Mouse (Mus musculus) forebrain, embryonic 16.5 days (tissue): ENCODE data around the gene Colgalt2. TPM values are rescaled to one million over a fixed set of nuclear protein-coding genes. Genes with fewer than 3 reads are reported as not detected.
"Not testable (repeated sequence)": the region's sequence is repeated elsewhere in the genome, so short reads cannot be mapped to it uniquely, and the experiment has no call there.

ENCODE experiments used
- ATAC-seq: fragments of 200-750 bp; cut with Nextera tagmentation; 2 replicates; pipeline ENCODE4 v1.8.0; 2017; ENCODE audit warnings: mild to moderate bottlenecking, moderate library complexity
- H3K27ac ChIP-seq: fragments of 300-500 bp; sonication (generic); 2 replicates; pipeline ENCODE4 v1.5.1; 2014; ENCODE audit warnings: low read length, control low read depth
- H3K27me3 ChIP-seq: fragments of 300-500 bp; sonication (generic); replicated peaks from 2 replicates; pipeline ENCODE4 v1.6.1; 2014; ENCODE audit warnings: low read length; ENCODE audit not compliant: control insufficient read depth, insufficient read depth
- H3K36me3 ChIP-seq: fragments of 300-500 bp; sonication (generic); 2 replicates; pipeline ENCODE4 v1.6.1; 2014; ENCODE audit not compliant: control insufficient read depth, insufficient read depth
- H3K4me1 ChIP-seq: fragments of 300-500 bp; sonication (generic); replicated peaks from 2 replicates; pipeline ENCODE4 v1.6.1; 2014; ENCODE audit warnings: low read length; ENCODE audit not compliant: control insufficient read depth, insufficient read depth
- H3K4me2 ChIP-seq: fragments of 300-500 bp; sonication (generic); 2 replicates; pipeline ENCODE4 v1.6.1; 2014; ENCODE audit warnings: mild to moderate bottlenecking, low read length, control low read depth
- H3K4me3 ChIP-seq: fragments of 300-500 bp; sonication (generic); replicated peaks from 2 replicates; pipeline ENCODE4 v1.5.1; 2014; ENCODE audit warnings: mild to moderate bottlenecking, low read length, control low read depth
- H3K9ac ChIP-seq: fragments of 300-500 bp; sonication (generic); replicated peaks from 2 replicates; pipeline ENCODE4 v1.6.1; 2014; ENCODE audit warnings: low read depth, low read length, control low read depth
- H3K9me3 ChIP-seq: fragments of 300-500 bp; sonication (generic); 2 replicates; pipeline ENCODE4 v1.6.1; 2016; ENCODE audit warnings: low read length; ENCODE audit not compliant: control insufficient read depth
- WGBS: fragments of 180-500 bp; shearing (Covaris S2); extraction: QIAGEN DNeasy Blood & Tissue Kit; methylation state at CpG from one replicate; pipeline ENCODE4 v1.1.7; 2014; 5-methylcytosine and 5-hydroxymethylcytosine counted together
- polyA plus RNA-seq: library from polyadenylated mRNA; unstranded; fragments of >200 nt; fragmentation: Nextera tagmentation; extraction: Ambion mirVana; gene quantifications from 2 replicates; pipeline ENCODE4 v1.2.1, GENCODE M21; 2015

The Colgalt2 gene
- polyA plus RNA-seq, 1 experiment from 2014 or later, result 2.4 TPM

GRCm38 (mm10) chr1:152437518-152437917 lies 37.9 kb downstream of the Colgalt2 start:
- H3K36me3 ChIP-seq, H3K27me3 ChIP-seq, H3K27ac ChIP-seq, H3K9ac ChIP-seq, H3K4me1 ChIP-seq, ATAC-seq, H3K4me3 ChIP-seq, H3K9me3 ChIP-seq, H3K4me2 ChIP-seq: not testable (repeated sequence)
- 87% methylated on average over 15 of the region's 17 CpGs for WGBS

GRCm38 (mm10) chr1:152439408-152439807 lies 39.8 kb downstream of the Colgalt2 start:
- no peaks in the 10 kb centered on the region for H3K36me3 ChIP-seq
- WGBS, result 42% methylated on average over 4 of the region's 4 CpGs
- H3K27ac ChIP-seq, result no peak overlapping the region
- no peaks in the 10 kb centered on the region for H3K4me1 ChIP-seq
- H3K9ac ChIP-seq, result no peak overlapping the region
- no peak for ATAC-seq
- H3K4me2 ChIP-seq, result no peak overlapping the region
- no peaks in the 10 kb centered on the region for H3K9me3 ChIP-seq
- no peaks in the 10 kb centered on the region; the same call in 1 of the 2 replicates for H3K27me3 ChIP-seq
- no peak overlapping the region for H3K4me3 ChIP-seq

- Histone ChIP-seq H3K9ac (no peak overlapping the region), H3K4me2 (no peak overlapping the region), H3K4me1 (no peaks in the 10 kb centered on the region), H3K4me3 (no peak overlapping the region), H3K36me3 (no peaks in the 10 kb centered on the region), H3K27ac (no peak overlapping the region), H3K27me3 (no peaks in the 10 kb centered on the region; the same call in 1 of the 2 replicates), H3K9me3 (no peaks in the 10 kb centered on the region)
- 79% methylated on average over 10 of the region's 10 CpGs for WGBS
- no peak for ATAC-seq
These were observed 40.2 kb downstream of the Colgalt2 start for GRCm38 (mm10) chr1:152439874-152440273.

GRCm38 (mm10) chr1:152444630-152445029 lies 45.0 kb downstream of the Colgalt2 start:
- Histone ChIP-seq H3K9me3 (no peaks in the 10 kb centered on the region), H3K27me3 (no peaks in the 10 kb centered on the region; the same call in 1 of the 2 replicates), H3K4me2 (no peak overlapping the region), H3K27ac (no peak overlapping the region), H3K4me1 (no peaks in the 10 kb centered on the region), H3K9ac (no peak overlapping the region), H3K4me3 (no peak overlapping the region), H3K36me3 (no peaks in the 10 kb centered on the region)
- ATAC-seq, result no peak
- WGBS, result 93% methylated on average over 7 of the region's 7 CpGs

GRCm38 (mm10) chr1:152445925-152446324 lies 46.3 kb downstream of the Colgalt2 start:
- no peak overlapping the region for H3K9ac ChIP-seq
- 85% methylated on average over 6 of the region's 6 CpGs for WGBS

GRCm38 (mm10) chr1:152454536-152454935 lies 54.9 kb downstream of the Colgalt2 start:
- no peak for ATAC-seq
- H3K4me2 ChIP-seq, result no peak overlapping the region
- peaks cover 7% of the 10 kb centered on the region for H3K4me1 ChIP-seq
- no peaks in the 10 kb centered on the region for H3K36me3 ChIP-seq
- no peaks in the 10 kb centered on the region for H3K9me3 ChIP-seq
- no peaks in the 10 kb centered on the region for H3K27me3 ChIP-seq
- no peak overlapping the region for H3K9ac ChIP-seq
- no peak overlapping the region for H3K4me3 ChIP-seq
- H3K27ac ChIP-seq, result no peak overlapping the region
- WGBS, result 86% methylated on average over 5 of the region's 5 CpGs

More at GRCm38 (mm10) chr1:152445925-152446324, 46.3 kb downstream of the Colgalt2 start:
- no peak overlapping the region for H3K27ac ChIP-seq
- H3K9me3 ChIP-seq, result no peaks in the 10 kb centered on the region
- no peak for ATAC-seq
- H3K4me1 ChIP-seq, result no peaks in the 10 kb centered on the region
- no peak overlapping the region for H3K4me2 ChIP-seq
- H3K27me3 ChIP-seq, result no peaks in the 10 kb centered on the region
- H3K36me3 ChIP-seq, result no peaks in the 10 kb centered on the region
- H3K4me3 ChIP-seq, result no peak overlapping the region

DNA sequence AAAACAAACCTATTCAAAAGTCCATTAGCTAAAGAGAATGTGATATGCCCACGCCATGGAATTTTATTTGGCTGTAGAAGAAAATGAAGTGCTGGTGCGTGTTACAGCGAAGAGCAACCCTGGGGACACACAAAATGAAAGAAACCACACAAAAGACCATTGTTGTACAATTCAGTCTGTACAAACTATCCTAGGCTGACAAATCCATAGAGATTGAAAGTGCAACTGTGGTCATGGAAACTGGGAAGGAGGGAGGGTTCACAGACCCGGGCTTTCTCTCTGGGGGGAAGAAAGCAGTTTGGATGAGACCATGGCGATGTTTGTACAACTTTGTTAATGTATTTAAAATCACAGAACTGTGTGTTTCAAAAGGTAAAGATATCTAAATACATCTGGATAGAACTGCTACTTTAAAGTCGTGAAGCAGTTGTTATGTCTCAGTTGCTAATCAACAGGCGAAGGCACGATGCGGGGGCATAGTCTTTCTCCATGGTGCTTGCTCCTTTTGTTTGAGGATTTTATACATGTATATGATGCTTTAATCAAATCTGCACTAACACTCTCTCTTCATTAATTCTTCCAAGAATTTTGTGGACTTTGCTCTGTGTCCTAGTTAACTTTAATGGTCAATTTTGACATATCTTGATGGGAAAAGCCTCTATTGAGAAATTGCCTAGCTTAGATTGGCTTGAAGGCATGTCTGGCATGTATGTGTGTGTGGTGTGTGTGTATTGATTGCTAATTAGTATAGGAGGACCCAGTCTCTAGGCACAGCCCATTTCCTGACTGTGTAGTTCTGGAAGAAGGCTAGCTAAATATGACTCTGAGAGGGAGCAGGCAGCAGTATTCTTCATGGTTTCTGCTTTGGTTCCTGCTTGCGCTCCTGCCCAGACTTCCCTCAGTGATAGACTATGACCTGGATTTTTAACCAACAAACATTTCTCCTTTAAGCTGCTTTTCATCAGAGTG lies 55.9 kb downstream of the Colgalt2 start:
- Histone ChIP-seq H3K4me2 (no peak overlapping the region), H3K4me1 (peaks cover 7% of the 10 kb centered on the region), H3K9ac (no peak overlapping the region), H3K36me3 (no peaks in the 10 kb centered on the region), H3K9me3 (no peaks in the 10 kb centered on the region), H3K4me3 (no peak overlapping the region), H3K27me3 (no peaks in the 10 kb centered on the region), H3K27ac (no peak overlapping the region)
- 49% methylated on average over 10 of the region's 10 CpGs for WGBS
- peak; percentile 63; the same call in 1 of the 2 replicates for ATAC-seq

DNA sequence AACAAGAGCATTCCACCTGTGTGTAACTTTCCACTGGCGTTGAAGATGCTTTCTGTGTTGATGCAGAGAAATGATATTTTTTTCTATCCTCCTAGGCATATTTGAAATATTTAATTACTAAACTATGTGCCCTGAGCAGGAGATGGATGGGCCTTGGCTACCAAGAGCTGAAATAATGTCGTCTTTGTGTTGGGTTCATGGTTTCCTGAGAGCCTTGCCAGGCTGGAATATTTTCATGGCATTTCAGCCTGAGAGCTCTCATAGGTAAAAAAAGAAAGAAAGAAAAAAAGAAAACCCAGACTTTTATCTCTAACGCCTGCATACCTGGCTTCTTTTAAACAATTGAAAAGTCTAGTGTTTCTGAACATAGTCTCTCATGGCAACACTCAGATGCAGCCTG lies 56.6 kb downstream of the Colgalt2 start:
- Histone ChIP-seq H3K4me1 (peaks cover 7% of the 10 kb centered on the region), H3K4me3 (no peak overlapping the region), H3K36me3 (no peaks in the 10 kb centered on the region), H3K9me3 (no peaks in the 10 kb centered on the region), H3K27ac (no peak overlapping the region), H3K9ac (no peak overlapping the region), H3K4me2 (no peak overlapping the region), H3K27me3 (no peaks in the 10 kb centered on the region)
- no peak for ATAC-seq
- 70% methylated on average over 3 of the region's 3 CpGs for WGBS

GRCm38 (mm10) chr1:152457596-152457995 lies 58.0 kb downstream of the Colgalt2 start:
- 73% methylated on average over 5 of the region's 5 CpGs for WGBS
- H3K9me3 ChIP-seq, result no peaks in the 10 kb centered on the region
- no peaks in the 10 kb centered on the region for H3K27me3 ChIP-seq
- no peak overlapping the region for H3K4me2 ChIP-seq
- no peak overlapping the region for H3K4me3 ChIP-seq
- no peak overlapping the region for H3K27ac ChIP-seq
- no peak overlapping the region for H3K9ac ChIP-seq
- no peaks in the 10 kb centered on the region for H3K36me3 ChIP-seq
- no peak for ATAC-seq
- H3K4me1 ChIP-seq, result peaks cover 7% of the 10 kb centered on the region
